Mouse (Mus musculus) heart, adult 18-20 months (tissue): ENCODE data around the gene Spata13. TPM values are rescaled to one million over a fixed set of nuclear protein-coding genes. Genes with fewer than 3 reads are reported as not detected.
A peak's percentile ranks its signal among the peaks of the same experiment; 100 is the strongest.

Experiments used
- DNase-seq, 2 experiments: peaks; one replicate each; pipeline ENCODE4 v3.0.0; 2021 to 2022; ENCODE audit warnings: mixed read lengths in 1 of 2
- total RNA-seq, 2 experiments: library from RNA; stranded (reverse); gene quantifications; 2 replicates each; pipeline ENCODE4 v1.2.3; 2021

The Spata13 gene
- total RNA-seq, 2 experiments from 2014 or later, result 11.1 to 11.4 TPM

GRCm38 (mm10) chr14:60751581-60751980 is 117.8 kb downstream of the Spata13 start:
- no peak for DNase-seq

GRCm38 (mm10) chr14:60752892-60753800 is 119.3 kb downstream of the Spata13 start:
- DNase-seq, result no peak

GRCm38 (mm10) chr14:60753801-60754126 is 120.0 kb downstream of the Spata13 start:
- DNase-seq, result no peak

- no peak for DNase-seq
These were observed 120.9 kb downstream of the Spata13 start for GRCm38 (mm10) chr14:60754656-60755055.

- DNase-seq, result no peak
These were observed 122.5 kb downstream of the Spata13 start for GRCm38 (mm10) chr14:60756271-60756670.

GRCm38 (mm10) chr14:60757265-60757664 is 123.5 kb downstream of the Spata13 start:
- no peak for DNase-seq

GRCm38 (mm10) chr14:60757722-60758121 is 123.9 kb downstream of the Spata13 start:
- no peak for DNase-seq

- no peak for DNase-seq
These were observed 125.3 kb downstream of the Spata13 start for GRCm38 (mm10) chr14:60759097-60759496.

- no peak for DNase-seq
These were observed 128.0 kb downstream of the Spata13 start for GRCm38 (mm10) chr14:60761801-60762200.

- peak in 1 of 2 experiments; percentile 55 for DNase-seq
These were observed 129.0 kb downstream of the Spata13 start for GRCm38 (mm10) chr14:60762754-60763153.

- DNase-seq, result peak in 1 of 2 experiments; percentile 72
These were observed 129.9 kb downstream of the Spata13 start for GRCm38 (mm10) chr14:60763746-60764145.

- DNase-seq, result no peak
These were observed 130.7 kb downstream of the Spata13 start for GRCm38 (mm10) chr14:60764526-60764925.

GRCm38 (mm10) chr14:60765025-60765424 is 131.2 kb downstream of the Spata13 start:
- peak in 1 of 2 experiments; percentile 78 for DNase-seq

GRCm38 (mm10) chr14:60767884-60768283 is 134.1 kb downstream of the Spata13 start, which contains the start of gene C1qtnf9:
Gene C1qtnf9, plus strand, starts transcription at chr14:60768134.
- peak in 1 of 2 experiments; percentile 66 for DNase-seq

GRCm38 (mm10) chr14:60769340-60769739 is 135.5 kb downstream of the Spata13 start:
- peak in 1 of 2 experiments; percentile 35 for DNase-seq

GRCm38 (mm10) chr14:60770594-60770993 is 136.8 kb downstream of the Spata13 start:
- no peak for DNase-seq

GRCm38 (mm10) chr14:60771057-60771456 is 137.3 kb downstream of the Spata13 start:
- DNase-seq, result peak; percentile 63 to 88

- DNase-seq, result no peak
These were observed 139.7 kb downstream of the Spata13 start for GRCm38 (mm10) chr14:60773476-60773875.

GRCm38 (mm10) chr14:60776521-60776920 is 142.7 kb downstream of the Spata13 start:
- DNase-seq, result no peak

GRCm38 (mm10) chr14:60777485-60777919 is 143.7 kb downstream of the Spata13 start:
- DNase-seq, result no peak

- no peak for DNase-seq
These were observed 145.4 kb downstream of the Spata13 start for GRCm38 (mm10) chr14:60779198-60779597.

- DNase-seq, result no peak
These were observed 148.4 kb downstream of the Spata13 start for GRCm38 (mm10) chr14:60782121-60782656.

- DNase-seq, result no peak
These were observed 149.4 kb downstream of the Spata13 start for GRCm38 (mm10) chr14:60783196-60783595.
